Comparison of ENCODE assay signal across 28 mouse cellular contexts in genomic region chr13:45385521-45385920, GRCm38 (mm10). TPM values are rescaled to one million over a fixed set of nuclear protein-coding genes. Genes with fewer than 3 reads are reported as not detected.
A peak's percentile ranks its signal among the peaks of the same experiment; 100 is the strongest.
DNase-seq lines count a peak whose midpoint lies in the region; ATAC-seq and TF ChIP-seq lines count a peak whose summit lies in the region.
"Had no signal": no experiment of that assay in that cellular context is flagged by ENCODE, and none has a peak within 500 bp of the region (broad histone marks: within the 10 kb centered on the region; RNA-seq: fewer than 3 reads in every experiment).

No protein-coding gene starts in this region.

- whole genome bisulfite sequencing in heart, embryonic 10.5 days = 83% methylated on average over 6 of the region's 6 CpGs
- WGBS in liver, embryonic 12.5 days (ENCODE audit: insufficient replicate concordance) = 70% methylated on average over 6 of the region's 6 CpGs
- WGBS in liver, embryonic 11.5 days = 78% methylated on average over 6 of the region's 6 CpGs
- WGBS in liver, embryonic 13.5 days (ENCODE audit: insufficient replicate concordance) = 61% methylated on average over 6 of the region's 6 CpGs
- 92% methylated on average over 6 of the region's 6 CpGs for WGBS in cerebellum, adult 2 months

- no peak overlapping the region for H3K4me2 ChIP-seq in liver, embryonic 12.5 days
- no peak overlapping the region for H3K4me2 ChIP-seq in liver, embryonic 11.5 days
- H3K4me2 ChIP-seq in liver, embryonic 13.5 days = peak overlapping the region; percentile 5; the same call in 1 of the 2 replicates
- H3K4me2 ChIP-seq: embryonic facial prominence, embryonic 13.5 days; heart, embryonic 13.5 days; hindbrain, embryonic 14.5 days had no signal

- H3K27me3 ChIP-seq in heart, embryonic 10.5 days (ENCODE audit: insufficient read depth, poor library complexity, severe bottlenecking) = peaks cover 5% of the 10 kb centered on the region
- H3K27me3 ChIP-seq in liver, embryonic 12.5 days (replicated peaks) = peaks cover 28% of the 10 kb centered on the region
- no peaks in the 10 kb centered on the region; the same call in 1 of the 2 replicates for H3K27me3 ChIP-seq in liver, embryonic 11.5 days (replicated peaks; ENCODE audit: control insufficient read depth, insufficient read depth, low read length)
- H3K27me3 ChIP-seq in liver, embryonic 13.5 days = peaks cover 26% of the 10 kb centered on the region
- H3K27me3 ChIP-seq in cerebellum, adult 2 months (ENCODE audit: control insufficient read depth, insufficient read depth, low read length) = no peaks in the 10 kb centered on the region
- H3K27me3 ChIP-seq: embryonic facial prominence, embryonic 13.5 days; heart, embryonic 13.5 days had no signal

- no peaks in the 10 kb centered on the region for H3K36me3 ChIP-seq in heart, embryonic 10.5 days
- no peaks in the 10 kb centered on the region for H3K36me3 ChIP-seq in liver, embryonic 12.5 days
- no peaks in the 10 kb centered on the region for H3K36me3 ChIP-seq in liver, embryonic 11.5 days (ENCODE audit: control insufficient read depth, insufficient read depth, low read length)
- no peaks in the 10 kb centered on the region for H3K36me3 ChIP-seq in liver, embryonic 13.5 days
- H3K36me3 ChIP-seq: embryonic facial prominence, embryonic 10.5 days; embryonic facial prominence, embryonic 13.5 days; forebrain, embryonic 10.5 days; heart, embryonic 13.5 days had no signal

- H3K4me3 ChIP-seq in heart, embryonic 10.5 days = no peak overlapping the region
- no peak overlapping the region for H3K4me3 ChIP-seq in liver, embryonic 12.5 days
- no peak overlapping the region for H3K4me3 ChIP-seq in liver, embryonic 11.5 days (ENCODE audit: low read depth, low read length)
- H3K4me3 ChIP-seq in liver, embryonic 13.5 days (replicated peaks) = no peak overlapping the region
- H3K4me3 ChIP-seq in cerebellum, adult 2 months (replicated peaks; ENCODE audit: insufficient read depth, low read depth, low read length) = no peak overlapping the region
- H3K4me3 ChIP-seq: embryonic facial prominence, embryonic 10.5 days; embryonic facial prominence, embryonic 13.5 days; erythroblast, embryonic 14.5 days; forebrain, embryonic 10.5 days; heart, adult 2 months; heart, embryonic 13.5 days had no signal

- H3K27ac ChIP-seq in heart, embryonic 10.5 days = no peak overlapping the region
- H3K27ac ChIP-seq in liver, embryonic 12.5 days = peak overlapping the region; percentile 43
- H3K27ac ChIP-seq in liver, embryonic 11.5 days (ENCODE audit: low read depth, low read length) = no peak overlapping the region
- H3K27ac ChIP-seq in liver, embryonic 13.5 days = no peak overlapping the region
- H3K27ac ChIP-seq in cerebellum, adult 2 months (ENCODE audit: insufficient read depth, low read length) = no peak overlapping the region
- H3K27ac ChIP-seq: embryonic facial prominence, embryonic 10.5 days; embryonic facial prominence, embryonic 13.5 days; forebrain, embryonic 10.5 days; heart, adult 2 months; heart, embryonic 13.5 days; hindbrain, embryonic 14.5 days; hindbrain, postnatal 0 days had no signal

- TF ChIP-seq POLR2A in cerebellum, adult 2 months (IDR thresholded peaks at IDR 0.05; ENCODE audit: borderline replicate concordance, insufficient read depth, low read length) = no peak

- TF ChIP-seq CTCF in cerebellum, adult 2 months (IDR thresholded peaks at IDR 0.05; ENCODE audit: borderline replicate concordance, insufficient read depth, low read depth, low read length) = no peak

- H3K9me3 ChIP-seq in heart, embryonic 10.5 days = no peaks in the 10 kb centered on the region
- no peaks in the 10 kb centered on the region for H3K9me3 ChIP-seq in liver, embryonic 12.5 days (replicated peaks)
- H3K9me3 ChIP-seq in liver, embryonic 11.5 days (ENCODE audit: control insufficient read depth, low read length) = no peaks in the 10 kb centered on the region
- no peaks in the 10 kb centered on the region for H3K9me3 ChIP-seq in liver, embryonic 13.5 days (replicated peaks)
- H3K9me3 ChIP-seq: embryonic facial prominence, embryonic 10.5 days; embryonic facial prominence, embryonic 13.5 days; forebrain, embryonic 10.5 days had no signal

- ATAC-seq in liver, embryonic 12.5 days = peak; percentile 23
- no peak for ATAC-seq in liver, embryonic 11.5 days (replicated peaks; ENCODE audit: low FRiP score)
- ATAC-seq in liver, embryonic 13.5 days (ENCODE audit: low read depth) = peak; percentile 16; the same call in 1 of the 2 replicates
- ATAC-seq: CD4-positive, CD25-positive, alpha-beta regulatory T cell, adult 4 months; forebrain, embryonic 14.5 days; hindbrain, postnatal 0 days; inflammation-experienced regulatory T-cells, adult 6 months had no signal

- DNase-seq in heart, embryonic 10.5 days (ENCODE audit: low spot score) = peak; percentile 69
- DNase-seq in heart, adult 9 months (ENCODE audit: low spot score in 2 of 2) = no peak
- no peak for DNase-seq in liver, embryonic 11.5 days (ENCODE audit: low spot score)
- DNase-seq in liver, embryonic 13.5 days = peak; percentile 45
- no peak for DNase-seq in cerebellum, adult 2 months
- no peak for DNase-seq in ovary, postnatal 36 days (ENCODE audit: low spot score)
- DNase-seq: adrenal gland, adult 2 months; adrenal gland, postnatal 14 days; cerebellum, adult 11 months; cerebellum, adult 8-10 months; cerebellum, postnatal 10 days; cerebellum, postnatal 36 days; embryo, embryonic 11 days; gastrocnemius, postnatal 25 days; heart, adult 2 months; heart, postnatal 14 days; heart, postnatal 4 days had no signal

- no peak overlapping the region for H3K9ac ChIP-seq in liver, embryonic 12.5 days
- H3K9ac ChIP-seq in liver, embryonic 11.5 days (ENCODE audit: low read depth, low read length) = no peak overlapping the region
- H3K9ac ChIP-seq in liver, embryonic 13.5 days = peak overlapping the region; percentile 11; the same call in 1 of the 2 replicates
- H3K9ac ChIP-seq: embryonic facial prominence, embryonic 13.5 days; heart, embryonic 13.5 days; hindbrain, embryonic 14.5 days had no signal

- peaks cover 22% of the 10 kb centered on the region for H3K4me1 ChIP-seq in heart, embryonic 10.5 days
- H3K4me1 ChIP-seq in liver, embryonic 12.5 days = peaks cover 38% of the 10 kb centered on the region
- peaks cover 9% of the 10 kb centered on the region for H3K4me1 ChIP-seq in liver, embryonic 11.5 days (replicated peaks; ENCODE audit: control insufficient read depth, insufficient read depth, low read length)
- peaks cover 36% of the 10 kb centered on the region for H3K4me1 ChIP-seq in liver, embryonic 13.5 days (replicated peaks)
- no peaks in the 10 kb centered on the region for H3K4me1 ChIP-seq in cerebellum, adult 2 months (ENCODE audit: control insufficient read depth, insufficient read depth, low read length)

RNA-seq across cellular contexts. Expression of gene Mylip, which starts 4.0 kb away (rescaled TPM):
- polyA plus RNA-seq in heart, embryonic 10.5 days (2016; fragmentation: Nextera tagmentation; extraction: Ambion mirVana) = 5.2 and 8.2 TPM in 2 replicates
- 7.0 and 7.6 TPM in 2 replicates for polyA plus RNA-seq in liver, embryonic 12.5 days (2016; fragmentation: Nextera tagmentation; extraction: Ambion mirVana)
- polyA plus RNA-seq in liver, embryonic 11.5 days (2014; fragmentation: Nextera tagmentation; extraction: Ambion mirVana) = 3.1 and 4.4 TPM in 2 replicates
- polyA plus RNA-seq in liver, embryonic 13.5 days (2015; fragmentation: Nextera tagmentation; extraction: Ambion mirVana) = 6.2 and 7.3 TPM in 2 replicates
- polyA plus RNA-seq in cerebellum, adult 2 months (2012; rRNA removed) = 10.6 and 11.2 TPM in 2 replicates

Comparison
In these comparisons a context has a peak if more than half of its experiments do, and no peak if none do; other contexts are left out.
1. DNase-seq: peak in heart, embryonic 10.5 days (single experiment) and liver, embryonic 13.5 days (single experiment); none in heart, adult 9 months (0 of 2), liver, embryonic 11.5 days (single experiment), cerebellum, adult 2 months (0 of 2) and ovary, postnatal 36 days (single experiment).